ENCODE assay signal across 11 mouse cellular contexts in genomic region chr9:108137523-108137922, GRCm38 (mm10). TPM values are rescaled to one million over a fixed set of nuclear protein-coding genes. Genes with fewer than 3 reads are reported as not detected.
DNase-seq lines count a peak whose midpoint lies in the region; ATAC-seq lines count a peak whose summit lies in the region.
"Had no signal": no experiment of that assay in that cellular context is flagged by ENCODE, and none has a peak within 500 bp of the region (broad histone marks: within the 10 kb centered on the region; RNA-seq: fewer than 3 reads in every experiment).

No protein-coding gene starts in this region.

- no peaks in the 10 kb centered on the region for H3K36me3 ChIP-seq in embryonic facial prominence, embryonic 12.5 days
- H3K36me3 ChIP-seq in midbrain, embryonic 16.5 days (ENCODE audit: control insufficient read depth, insufficient read depth, low read length): peaks cover 8% of the 10 kb centered on the region

- ATAC-seq in embryonic facial prominence, embryonic 12.5 days (ENCODE audit: insufficient number of reproducible peaks, insufficient read depth, low FRiP score, low TSS enrichment): peak; percentile 41; the same call in 1 of the 2 replicates
- no peak for ATAC-seq in midbrain, embryonic 16.5 days
- ATAC-seq: forebrain, embryonic 14.5 days; midbrain, embryonic 15.5 days had no signal

- 23% methylated on average over 17 of the region's 17 CpGs for WGBS in embryonic facial prominence, embryonic 12.5 days
- WGBS in midbrain, embryonic 16.5 days: 72% methylated on average over 17 of the region's 17 CpGs

- no peak overlapping the region; the same call in none of the 2 replicates for H3K4me2 ChIP-seq in embryonic facial prominence, embryonic 12.5 days (replicated peaks)
- H3K4me2 ChIP-seq in midbrain, embryonic 16.5 days (ENCODE audit: low read length): no peak overlapping the region
- H3K4me2 ChIP-seq: midbrain, embryonic 15.5 days had no signal

- peaks cover 10% of the 10 kb centered on the region; the same call in 1 of the 2 replicates for H3K4me1 ChIP-seq in embryonic facial prominence, embryonic 12.5 days
- no peaks in the 10 kb centered on the region for H3K4me1 ChIP-seq in midbrain, embryonic 16.5 days (ENCODE audit: control insufficient read depth, insufficient read depth, low read length)
- H3K4me1 ChIP-seq: midbrain, embryonic 15.5 days had no signal

- peak; percentile 92 for DNase-seq in heart, adult 11 months
- no peak for DNase-seq in heart, adult 9 months (ENCODE audit: low spot score in 2 of 2)
- peak; percentile 90 to 91 for DNase-seq in layer of hippocampus, adult 8-10 months (ENCODE audit: low spot score in 2 of 2)
- peak; percentile 23 for DNase-seq in mesoderm, embryonic 11.5 days (ENCODE audit: low read depth, low spot score)
- DNase-seq in retina, postnatal 1 day: no peak
- no peak for DNase-seq in lung, postnatal 25 days (ENCODE audit: low spot score)

- no peak overlapping the region for H3K27ac ChIP-seq in embryonic facial prominence, embryonic 12.5 days
- H3K27ac ChIP-seq in midbrain, embryonic 16.5 days (ENCODE audit: low read length): no peak overlapping the region
- H3K27ac ChIP-seq: kidney, postnatal 0 days; midbrain, embryonic 15.5 days had no signal

- no peak overlapping the region for H3K4me3 ChIP-seq in embryonic facial prominence, embryonic 12.5 days
- no peak overlapping the region for H3K4me3 ChIP-seq in midbrain, embryonic 16.5 days (ENCODE audit: low read depth, low read length)
- H3K4me3 ChIP-seq: midbrain, embryonic 15.5 days had no signal

- H3K27me3 ChIP-seq in embryonic facial prominence, embryonic 12.5 days: no peaks in the 10 kb centered on the region
- no peaks in the 10 kb centered on the region for H3K27me3 ChIP-seq in midbrain, embryonic 16.5 days (ENCODE audit: control insufficient read depth, insufficient read depth, low read depth, low read length)
- H3K27me3 ChIP-seq: midbrain, embryonic 15.5 days had no signal

- no peak overlapping the region for H3K9ac ChIP-seq in embryonic facial prominence, embryonic 12.5 days
- no peak overlapping the region for H3K9ac ChIP-seq in midbrain, embryonic 16.5 days (ENCODE audit: low read depth, low read length)
- H3K9ac ChIP-seq: midbrain, embryonic 15.5 days had no signal

- H3K9me3 ChIP-seq in embryonic facial prominence, embryonic 12.5 days: no peaks in the 10 kb centered on the region; the same call in 1 of the 2 replicates
- H3K9me3 ChIP-seq in midbrain, embryonic 16.5 days (replicated peaks; ENCODE audit: control insufficient read depth, low read length, poor library complexity, severe bottlenecking): no peaks in the 10 kb centered on the region
- H3K9me3 ChIP-seq: midbrain, embryonic 15.5 days had no signal

RNA-seq across cellular contexts. Expression of gene Apeh, which starts 43.1 kb away (rescaled TPM):
- polyA plus RNA-seq in embryonic facial prominence, embryonic 12.5 days (2016; fragmentation: Nextera tagmentation; extraction: Ambion mirVana): 54.7 and 55.0 TPM in 2 replicates
- 10 to 100 TPM; 33.9 to 45.8 (median 35.5) TPM for total RNA-seq in layer of hippocampus, adult 8-10 months (2022)
- polyA plus RNA-seq in midbrain, embryonic 16.5 days (2015; fragmentation: Nextera tagmentation; extraction: Ambion mirVana): 46.0 and 50.8 TPM in 2 replicates

RNA-seq across cellular contexts. Expression of gene Bsn, which starts 52.7 kb away (rescaled TPM):
- polyA plus RNA-seq in embryonic facial prominence, embryonic 12.5 days (2016; fragmentation: Nextera tagmentation; extraction: Ambion mirVana): 1.1 and 1.5 TPM in 2 replicates
- total RNA-seq in layer of hippocampus, adult 8-10 months (2022): 100 to 1,000 TPM; 192 to 224 (median 203) TPM
- polyA plus RNA-seq in midbrain, embryonic 16.5 days (2015; fragmentation: Nextera tagmentation; extraction: Ambion mirVana): 8.6 and 10.1 TPM in 2 replicates

RNA-seq across cellular contexts. Expression of gene Rnf123, which starts 54.4 kb away (rescaled TPM):
- 34.5 and 38.2 TPM in 2 replicates for polyA plus RNA-seq in embryonic facial prominence, embryonic 12.5 days (2016; fragmentation: Nextera tagmentation; extraction: Ambion mirVana)
- total RNA-seq in layer of hippocampus, adult 8-10 months (2022): 100 to 1,000 TPM in 3 of 4 experiments, 10 to 100 TPM in 1; 89.0 to 123 (median 115) TPM
- polyA plus RNA-seq in midbrain, embryonic 16.5 days (2015; fragmentation: Nextera tagmentation; extraction: Ambion mirVana): 53.4 and 53.9 TPM in 2 replicates

RNA-seq across cellular contexts. Expression of gene Mst1, which starts 57.3 kb away (rescaled TPM):
- 0.29 and 0.31 TPM in 2 replicates for polyA plus RNA-seq in embryonic facial prominence, embryonic 12.5 days (2016; fragmentation: Nextera tagmentation; extraction: Ambion mirVana)
- total RNA-seq in layer of hippocampus, adult 8-10 months (2022): not detected
- polyA plus RNA-seq in midbrain, embryonic 16.5 days (2015; fragmentation: Nextera tagmentation; extraction: Ambion mirVana): 0.09 TPM in 1 of 2 replicates, not detected in the other
- polyA plus RNA-seq: forebrain, embryonic 14.5 days; midbrain, embryonic 15.5 days had no signal

Comparison
In these comparisons a context has a peak if more than half of its experiments do, and no peak if none do; other contexts are left out.
1. DNase-seq: peak in heart, adult 11 months (single experiment), layer of hippocampus, adult 8-10 months (2 of 2) and mesoderm, embryonic 11.5 days (single experiment); none in heart, adult 9 months (0 of 2), retina, postnatal 1 day (single experiment) and lung, postnatal 25 days (single experiment).